Mouse (Mus musculus) forebrain, embryonic 15.5 days (tissue): ENCODE data around the gene Adam22. TPM values are rescaled to one million over a fixed set of nuclear protein-coding genes. Genes with fewer than 3 reads are reported as not detected.

ENCODE experiments used
- ATAC-seq: fragments of 200-750 bp; cut with Nextera tagmentation; replicated peaks from 2 replicates; pipeline ENCODE4 v1.8.0; 2017; ENCODE audit warnings: mild to moderate bottlenecking, moderate TSS enrichment, moderate library complexity
- H3K27ac ChIP-seq: fragments of 300-500 bp; sonication (generic); replicated peaks from 2 replicates; pipeline ENCODE4 v1.5.1; 2015; ENCODE audit warnings: mild to moderate bottlenecking, inconsistent platforms
- H3K27me3 ChIP-seq: fragments of 300-500 bp; sonication (generic); 2 replicates; pipeline ENCODE4 v1.6.1; 2015; ENCODE audit warnings: inconsistent platforms
- H3K36me3 ChIP-seq: fragments of 300-500 bp; sonication (generic); 2 replicates; pipeline ENCODE4 v1.6.1; 2015; ENCODE audit warnings: mild to moderate bottlenecking, inconsistent platforms
- H3K4me1 ChIP-seq: fragments of 300-500 bp; sonication (generic); 2 replicates; pipeline ENCODE4 v1.6.1; 2015; ENCODE audit warnings: inconsistent platforms
- H3K4me2 ChIP-seq: fragments of 300-500 bp; sonication (generic); replicated peaks from 2 replicates; pipeline ENCODE4 v1.6.1; 2015; ENCODE audit warnings: mild to moderate bottlenecking, inconsistent platforms
- H3K4me3 ChIP-seq: fragments of 300-500 bp; sonication (generic); 2 replicates; pipeline ENCODE4 v1.5.1; 2015; ENCODE audit warnings: mild to moderate bottlenecking, inconsistent platforms
- H3K9ac ChIP-seq: fragments of 300-500 bp; sonication (generic); replicated peaks from 2 replicates; pipeline ENCODE4 v1.6.1; 2015; ENCODE audit warnings: mild to moderate bottlenecking, inconsistent platforms
- H3K9me3 ChIP-seq: fragments of 300-500 bp; sonication (generic); 2 replicates; pipeline ENCODE4 v1.6.1; 2016; ENCODE audit warnings: inconsistent platforms
- WGBS: fragments of 180-500 bp; shearing (Covaris S2); methylation state at CpG from one replicate; pipeline ENCODE4 v1.1.7; 2015; ENCODE audit warnings: mixed read lengths; 5-methylcytosine and 5-hydroxymethylcytosine counted together
- polyA plus RNA-seq: library from polyadenylated mRNA; unstranded; fragments of >200 nt; fragmentation: Nextera tagmentation; extraction: Ambion mirVana; gene quantifications from 2 replicates; pipeline ENCODE4 v1.2.1, GENCODE M21; 2015

Adam22 gene
- polyA plus RNA-seq, 1 experiment from 2014 or later = 41.4 TPM

- 69% methylated on average over 1 of the region's 1 CpGs for WGBS
- Histone ChIP-seq H3K4me3 (no peak overlapping the region), H3K27ac (no peak overlapping the region), H3K9ac (no peak overlapping the region), H3K4me1 (peaks cover 19% of the 10 kb centered on the region), H3K9me3 (no peaks in the 10 kb centered on the region), H3K27me3 (no peaks in the 10 kb centered on the region), H3K4me2 (no peak overlapping the region), H3K36me3 (peaks cover 7% of the 10 kb centered on the region; the same call in 1 of the 2 replicates)
- no peak for ATAC-seq
Measured at GRCm38 (mm10) chr5:8362361-8362760, 5.6 kb downstream of the Adam22 start.

- H3K4me2 ChIP-seq = no peak overlapping the region
- peaks cover 11% of the 10 kb centered on the region; the same call in 1 of the 2 replicates for H3K36me3 ChIP-seq
- H3K4me1 ChIP-seq = peaks cover 7% of the 10 kb centered on the region
- H3K4me3 ChIP-seq = no peak overlapping the region
- no peak for ATAC-seq
- H3K9me3 ChIP-seq = no peaks in the 10 kb centered on the region
- H3K27ac ChIP-seq = no peak overlapping the region
- no peak overlapping the region for H3K9ac ChIP-seq
- WGBS = 74% methylated on average over 8 of the region's 8 CpGs
- H3K27me3 ChIP-seq = no peaks in the 10 kb centered on the region
Measured at GRCm38 (mm10) chr5:8357677-8358076, 10.3 kb downstream of the Adam22 start.

GRCm38 (mm10) chr5:8356885-8357651 lies 10.9 kb downstream of the Adam22 start:
- ATAC-seq = no peak
- H3K27ac ChIP-seq = no peak overlapping the region
- no peak overlapping the region for H3K9ac ChIP-seq
- no peaks in the 10 kb centered on the region for H3K27me3 ChIP-seq
- H3K4me1 ChIP-seq = peaks cover 7% of the 10 kb centered on the region
- no peaks in the 10 kb centered on the region for H3K9me3 ChIP-seq
- no peak overlapping the region for H3K4me2 ChIP-seq
- H3K4me3 ChIP-seq = no peak overlapping the region
- WGBS = 62% methylated on average over 13 of the region's 13 CpGs
- peaks cover 11% of the 10 kb centered on the region; the same call in 1 of the 2 replicates for H3K36me3 ChIP-seq

- no peak for ATAC-seq
- H3K36me3 ChIP-seq = peaks cover 5% of the 10 kb centered on the region; the same call in 1 of the 2 replicates
- H3K27ac ChIP-seq = no peak overlapping the region
- no peaks in the 10 kb centered on the region for H3K27me3 ChIP-seq
- peaks cover 7% of the 10 kb centered on the region for H3K4me1 ChIP-seq
- no peak overlapping the region for H3K9ac ChIP-seq
- no peak overlapping the region for H3K4me2 ChIP-seq
- WGBS = 60% methylated on average over 2 of the region's 2 CpGs
- no peaks in the 10 kb centered on the region for H3K9me3 ChIP-seq
- H3K4me3 ChIP-seq = no peak overlapping the region
Measured at GRCm38 (mm10) chr5:8356326-8356725, 11.6 kb downstream of the Adam22 start.

- Histone ChIP-seq H3K4me1 (no peaks in the 10 kb centered on the region), H3K4me2 (no peak overlapping the region), H3K4me3 (no peak overlapping the region), H3K27me3 (no peaks in the 10 kb centered on the region), H3K36me3 (no peaks in the 10 kb centered on the region), H3K9me3 (no peaks in the 10 kb centered on the region), H3K9ac (no peak overlapping the region), H3K27ac (no peak overlapping the region)
- no peak for ATAC-seq
- WGBS = 74% methylated on average over 10 of the region's 10 CpGs
Measured at GRCm38 (mm10) chr5:8349557-8349956, 18.4 kb downstream of the Adam22 start.

- Histone ChIP-seq H3K36me3 (no peaks in the 10 kb centered on the region), H3K4me3 (no peak overlapping the region)
- ATAC-seq = no peak
Measured at GRCm38 (mm10) chr5:8346329-8346728, 21.6 kb downstream of the Adam22 start.

GRCm38 (mm10) chr5:8343296-8343695 lies 24.7 kb downstream of the Adam22 start:
- H3K9ac ChIP-seq = no peak overlapping the region
- no peak for ATAC-seq
- no peak overlapping the region for H3K4me3 ChIP-seq

More at GRCm38 (mm10) chr5:8346329-8346728, 21.6 kb downstream of the Adam22 start:
- Histone ChIP-seq H3K4me2 (no peak overlapping the region), H3K27ac (no peak overlapping the region), H3K9me3 (no peaks in the 10 kb centered on the region), H3K4me1 (no peaks in the 10 kb centered on the region), H3K27me3 (no peaks in the 10 kb centered on the region), H3K9ac (no peak overlapping the region)

GRCm38 (mm10) chr5:8341676-8342075 lies 26.3 kb downstream of the Adam22 start:
- H3K4me1 ChIP-seq = no peaks in the 10 kb centered on the region

More at GRCm38 (mm10) chr5:8343296-8343695, 24.7 kb downstream of the Adam22 start:
- H3K4me2 ChIP-seq = no peak overlapping the region
- H3K4me1 ChIP-seq = no peaks in the 10 kb centered on the region
- no peaks in the 10 kb centered on the region for H3K9me3 ChIP-seq
- H3K27ac ChIP-seq = no peak overlapping the region
- no peaks in the 10 kb centered on the region for H3K36me3 ChIP-seq
- WGBS = 87% methylated on average over 3 of the region's 3 CpGs
- no peaks in the 10 kb centered on the region for H3K27me3 ChIP-seq

GRCm38 (mm10) chr5:8327645-8328269 lies 40.2 kb downstream of the Adam22 start:
- H3K4me2 ChIP-seq = no peak overlapping the region
- 66% methylated on average over 4 of the region's 4 CpGs for WGBS

More at GRCm38 (mm10) chr5:8341676-8342075, 26.3 kb downstream of the Adam22 start:
- H3K4me2 ChIP-seq = no peak overlapping the region
- H3K4me3 ChIP-seq = no peak overlapping the region
- no peak for ATAC-seq
- WGBS = 94% methylated on average over 4 of the region's 4 CpGs
- no peak overlapping the region for H3K9ac ChIP-seq
- H3K27me3 ChIP-seq = no peaks in the 10 kb centered on the region
- H3K9me3 ChIP-seq = no peaks in the 10 kb centered on the region
- H3K36me3 ChIP-seq = no peaks in the 10 kb centered on the region
- H3K27ac ChIP-seq = no peak overlapping the region

GRCm38 (mm10) chr5:8326671-8327070 lies 41.3 kb downstream of the Adam22 start:
- Histone ChIP-seq H3K4me2 (no peak overlapping the region), H3K9me3 (no peaks in the 10 kb centered on the region), H3K9ac (no peak overlapping the region), H3K36me3 (0 out of 2 replicates have a peak, but pooled peaks cover 3% of the 10 kb centered on the region), H3K27me3 (no peaks in the 10 kb centered on the region), H3K27ac (no peak overlapping the region), H3K4me1 (no peaks in the 10 kb centered on the region), H3K4me3 (no peak overlapping the region)
- no peak for ATAC-seq
- 72% methylated on average over 5 of the region's 5 CpGs for WGBS

More at GRCm38 (mm10) chr5:8327645-8328269, 40.2 kb downstream of the Adam22 start:
- Histone ChIP-seq H3K9me3 (no peaks in the 10 kb centered on the region), H3K9ac (no peak overlapping the region), H3K36me3 (0 out of 2 replicates have a peak, but pooled peaks cover 3% of the 10 kb centered on the region), H3K4me1 (no peaks in the 10 kb centered on the region), H3K27me3 (no peaks in the 10 kb centered on the region), H3K4me3 (no peak overlapping the region), H3K27ac (no peak overlapping the region)
- ATAC-seq = no peak

- Histone ChIP-seq H3K9me3 (no peaks in the 10 kb centered on the region), H3K4me2 (no peak overlapping the region), H3K27me3 (no peaks in the 10 kb centered on the region), H3K36me3 (no peaks in the 10 kb centered on the region), H3K27ac (no peak overlapping the region), H3K9ac (no peak overlapping the region), H3K4me3 (no peak overlapping the region), H3K4me1 (no peaks in the 10 kb centered on the region)
- WGBS = 90% methylated on average over 2 of the region's 2 CpGs
- no peak for ATAC-seq
Measured at GRCm38 (mm10) chr5:8312324-8312723, 55.6 kb downstream of the Adam22 start.

- no peaks in the 10 kb centered on the region for H3K27me3 ChIP-seq
- ATAC-seq = no peak
- WGBS = 92% methylated on average over 4 of the region's 4 CpGs
- H3K36me3 ChIP-seq = no peaks in the 10 kb centered on the region
- H3K9me3 ChIP-seq = no peaks in the 10 kb centered on the region
- H3K4me3 ChIP-seq = no peak overlapping the region
- H3K9ac ChIP-seq = no peak overlapping the region
- no peaks in the 10 kb centered on the region for H3K4me1 ChIP-seq
- no peak overlapping the region for H3K27ac ChIP-seq
- H3K4me2 ChIP-seq = no peak overlapping the region
Measured at GRCm38 (mm10) chr5:8310907-8311306, 57.1 kb downstream of the Adam22 start.
